Mouse (Mus musculus) heart, postnatal 14 days (tissue): Measurements from ENCODE around the gene Pear1. TPM values are rescaled to one million over a fixed set of nuclear protein-coding genes. Genes with fewer than 3 reads are reported as not detected.

Source experiments
- DNase-seq, 2 experiments: peaks; one replicate each; pipeline ENCODE4 v3.0.0; 2021 to 2022
- intact Hi-C: fragments of 180-260 bp; cut with DNase I; formaldehyde crosslinking; loops from one replicate; pipeline ENCODE4 v1.15.1; 2025
- total RNA-seq, 2 experiments: library from RNA; stranded (reverse); gene quantifications; 2 replicates each; pipeline ENCODE4 v1.2.3; 2021

Pear1 gene
- total RNA-seq, 2 experiments from 2014 or later = 25.5 to 32.4 TPM

DNA sequence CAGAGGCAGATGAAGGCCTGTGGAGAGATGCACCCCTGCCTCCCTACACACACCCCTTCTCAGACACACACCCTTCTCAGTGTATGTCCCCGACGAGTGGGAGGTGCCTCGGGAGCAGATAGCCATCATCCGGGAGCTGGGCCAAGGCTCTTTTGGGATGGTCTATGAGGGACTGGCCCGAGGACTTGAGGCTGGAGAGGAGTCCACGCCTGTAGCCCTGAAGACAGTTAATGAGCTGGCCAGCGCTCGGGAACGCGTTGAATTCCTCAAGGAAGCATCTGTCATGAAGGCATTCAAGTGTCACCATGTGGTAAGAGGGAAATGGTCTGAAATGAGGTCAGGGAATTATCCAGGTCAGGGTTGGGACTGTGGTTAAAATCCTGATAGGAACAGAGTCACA, 11.2 kb downstream of the Pear1 start:
- peak; percentile 22 to 38 for DNase-seq
- intact Hi-C loops = no loop called here

DNA sequence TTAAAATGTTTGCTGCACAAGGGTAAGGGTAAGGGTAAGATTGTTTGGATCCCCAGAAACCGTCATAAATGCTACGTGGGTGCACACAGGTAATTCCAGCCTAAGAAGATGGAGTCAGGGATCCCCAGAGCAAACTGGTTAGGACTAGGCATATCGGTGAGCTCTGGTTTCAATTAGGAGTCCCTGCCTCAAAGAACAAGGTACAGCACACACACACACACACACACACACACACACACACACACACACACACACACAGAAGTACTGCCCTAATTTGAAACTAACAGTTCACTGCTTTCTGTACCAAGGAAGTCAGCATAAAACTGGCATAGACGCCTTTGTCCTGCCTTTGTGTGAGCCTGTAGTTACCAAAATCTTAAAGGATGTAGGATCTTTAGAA, 11.7 kb downstream of the Pear1 start:
- DNase-seq = no peak
- intact Hi-C loops = no loop called here

DNA sequence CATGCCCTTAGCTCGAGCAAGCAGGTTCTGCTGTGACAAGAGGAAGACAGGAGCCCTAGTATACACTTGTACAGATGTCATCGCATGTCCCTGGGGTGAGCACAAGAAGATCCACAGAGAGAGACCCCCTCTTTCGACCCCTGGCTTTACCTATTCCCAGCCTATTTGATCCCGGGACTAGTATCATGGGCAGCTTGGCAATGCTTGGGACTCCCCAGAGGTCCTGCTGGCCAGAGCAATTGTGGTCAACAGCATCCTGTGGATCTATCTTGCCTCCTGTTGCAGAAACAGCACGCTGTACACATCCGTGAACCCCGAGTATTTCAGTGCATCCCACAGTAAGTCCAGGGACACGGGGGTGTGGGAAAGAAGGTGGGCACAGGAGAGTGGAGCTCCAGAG, 12.8 kb downstream of the Pear1 start:
- DNase-seq = no peak
- intact Hi-C loops = no loop called here

DNA sequence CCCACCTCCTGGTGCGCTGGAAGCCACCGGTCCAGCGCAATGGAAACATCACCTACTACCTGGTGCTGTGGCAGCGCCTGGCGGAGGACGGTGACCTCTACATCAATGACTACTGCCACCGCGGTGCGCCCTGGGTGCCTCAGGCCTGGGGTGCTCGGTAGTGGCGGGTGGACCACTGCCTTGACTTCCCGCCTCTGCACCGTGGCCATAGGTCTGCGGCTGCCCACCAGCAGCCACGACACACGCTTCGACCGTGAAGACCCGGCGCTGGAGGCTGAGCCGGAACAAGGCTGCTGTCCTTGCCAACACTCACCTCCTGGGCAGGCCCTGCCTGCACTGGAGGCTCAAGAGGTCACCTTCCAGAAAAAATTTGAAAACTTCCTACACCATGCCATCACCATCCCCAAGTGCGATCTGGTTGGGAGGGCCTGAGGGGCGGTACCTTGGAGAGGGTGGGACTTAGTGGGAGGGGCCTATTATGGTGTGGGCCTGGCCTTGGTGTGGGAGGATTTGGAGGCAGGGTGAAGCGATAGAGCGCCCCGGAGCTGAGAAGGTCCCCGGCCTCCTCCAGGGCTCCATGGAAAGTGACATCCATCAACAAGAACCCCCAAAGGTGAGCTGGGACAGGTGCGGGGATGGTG, 14.7 kb downstream of the Pear1 start:
- intact Hi-C loops = no loop called here
- no peak for DNase-seq

DNA sequence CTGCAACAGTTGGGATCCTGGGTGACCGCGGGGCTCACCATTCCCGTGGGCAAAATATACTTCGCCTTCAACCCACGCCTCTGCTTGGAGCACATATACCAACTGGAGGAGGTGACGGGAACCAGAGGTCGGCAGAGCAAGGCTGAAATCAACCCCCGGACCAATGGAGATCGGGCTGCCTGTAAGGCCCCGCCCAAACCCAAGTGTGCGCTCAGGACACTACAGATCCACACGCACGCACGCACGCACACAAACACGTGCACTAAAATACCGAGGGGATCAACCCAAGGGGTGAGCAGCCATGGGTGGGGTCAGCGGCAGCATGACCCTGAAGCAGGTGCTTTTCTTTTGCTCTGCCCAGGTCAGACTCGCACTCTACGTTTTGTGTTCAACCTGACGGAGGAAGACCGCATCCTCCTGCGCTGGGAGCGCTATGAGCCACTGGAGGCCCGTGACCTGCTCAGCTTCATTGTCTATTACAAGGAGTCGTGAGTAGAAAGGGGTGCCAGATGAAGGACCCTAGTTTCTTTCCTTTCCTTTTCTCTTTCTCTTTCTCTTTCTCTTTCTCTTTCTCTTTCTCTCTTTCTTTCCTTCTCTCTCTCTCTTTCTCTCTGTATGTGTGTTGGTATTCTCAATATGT, 19.9 kb downstream of the Pear1 start:
- DNase-seq = no peak
- intact Hi-C loops = no loop called here

DNA sequence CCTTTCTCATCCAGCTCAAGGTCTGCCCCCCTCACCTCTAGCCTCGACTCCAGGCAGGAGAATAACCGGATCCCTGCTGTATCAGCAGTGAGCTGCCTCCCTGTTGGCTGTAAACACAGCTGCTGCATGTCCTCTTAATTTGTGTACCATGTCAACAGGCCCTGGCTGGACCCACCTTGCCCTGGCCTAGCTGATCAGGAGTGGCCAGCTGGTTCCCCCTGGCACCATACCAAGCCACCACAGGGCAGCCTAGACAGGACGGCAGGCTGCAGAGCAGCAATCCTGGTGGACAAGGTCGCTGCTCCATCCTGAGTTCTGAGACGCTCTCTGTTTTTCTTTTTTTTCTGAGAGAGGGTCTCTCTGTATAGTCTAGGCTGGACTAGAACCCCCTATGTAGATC, 22.4 kb downstream of the Pear1 start:
- intact Hi-C loops = no loop called here
- no peak for DNase-seq

DNA sequence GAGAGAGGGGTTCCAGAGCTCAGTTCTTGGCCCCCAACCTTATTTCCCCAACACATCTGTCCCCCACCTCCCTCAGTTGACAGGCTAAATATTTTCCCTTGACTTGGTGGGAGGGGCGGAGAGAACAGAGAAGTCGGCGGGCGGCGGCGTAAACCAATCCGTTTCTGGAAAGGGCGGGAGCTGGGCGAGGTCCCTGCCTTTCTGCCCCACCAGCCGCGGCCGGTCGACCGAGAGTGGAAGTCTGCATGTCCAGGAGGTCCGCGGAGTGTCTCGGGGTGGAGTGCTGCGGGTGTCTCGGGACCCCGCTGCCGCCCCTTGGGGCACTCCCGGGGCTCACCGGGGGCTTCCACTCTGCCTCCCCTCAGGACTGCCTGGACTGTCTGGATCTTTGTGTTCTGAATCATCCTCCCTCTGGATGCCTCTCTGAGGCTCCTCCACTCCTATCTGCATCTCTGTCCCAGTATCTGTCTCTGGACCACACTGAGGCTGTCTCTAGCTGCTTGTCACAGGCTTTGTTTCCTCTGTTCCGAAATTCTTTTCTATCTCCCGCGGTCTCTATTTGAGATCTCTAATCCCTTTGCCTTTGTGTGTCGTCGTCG, 27.3 kb downstream of the Pear1 start, which contains the start of gene Insrr:
Insrr (plus strand) TSS at position 216 of the 599 bp plus-strand sequence.
- DNase-seq = peak; percentile 59 to 61

DNA sequence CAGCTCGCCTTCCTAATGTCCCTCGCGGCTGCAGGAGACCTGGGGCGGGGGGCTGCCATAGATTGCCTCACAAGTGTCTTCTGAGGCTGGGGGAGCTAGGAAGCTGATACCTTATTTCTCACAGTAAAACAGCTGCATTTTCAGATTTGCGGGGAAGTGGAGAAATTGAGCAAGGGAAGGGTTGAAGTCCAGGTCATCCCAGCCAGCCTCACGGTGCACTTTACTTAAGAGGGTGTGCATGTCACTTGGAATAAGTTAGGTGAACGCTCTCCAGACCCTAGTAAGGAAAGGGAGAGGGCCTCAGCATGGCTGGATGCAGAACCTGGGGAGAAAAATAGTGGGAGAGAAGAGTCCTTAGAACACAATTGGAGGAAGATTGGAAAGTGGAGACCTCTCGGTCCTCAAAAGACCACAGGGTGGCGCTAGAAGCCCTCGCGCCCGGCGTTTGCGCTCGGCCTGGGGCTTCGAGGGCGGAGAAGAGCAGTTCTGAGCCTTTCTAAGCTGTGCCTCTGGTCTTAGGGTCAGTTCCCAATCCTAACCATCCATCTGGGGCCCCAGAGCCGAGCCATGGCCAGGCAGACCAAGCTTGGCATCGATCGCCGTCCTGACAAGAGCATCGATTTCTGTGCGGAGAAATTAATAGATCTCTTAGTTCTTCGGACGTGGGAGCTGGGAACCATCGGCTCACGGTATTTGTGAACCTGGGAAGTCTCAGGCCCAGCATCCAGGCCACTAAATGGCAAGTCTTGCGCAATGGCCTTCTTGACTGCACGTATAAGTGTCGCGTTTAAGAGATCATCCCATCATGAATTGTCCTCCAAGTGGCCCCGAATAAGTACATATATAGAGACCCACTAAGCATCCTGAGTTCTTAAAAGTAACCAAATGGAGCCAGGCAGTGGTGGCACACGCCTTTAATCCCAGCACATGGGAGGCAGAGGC, 28.5 kb downstream of the Pear1 start:
- DNase-seq = peak; percentile 72 to 86
- intact Hi-C loops = loop anchor here (1.0 to 10.0 kb wide), 4 partner anchors 21 to 139 kb away; partner anchors contain the start of genes Isg20l2 and Rrnad1

More for the DNA sequence above, 27.3 kb downstream of the Pear1 start, which contains the start of gene Insrr:
- intact Hi-C loops = loop anchor here (5.0 to 10.0 kb wide), 2 partner anchors 40 to 138 kb away; partner anchors contain the start of genes Isg20l2 and Rrnad1

DNA sequence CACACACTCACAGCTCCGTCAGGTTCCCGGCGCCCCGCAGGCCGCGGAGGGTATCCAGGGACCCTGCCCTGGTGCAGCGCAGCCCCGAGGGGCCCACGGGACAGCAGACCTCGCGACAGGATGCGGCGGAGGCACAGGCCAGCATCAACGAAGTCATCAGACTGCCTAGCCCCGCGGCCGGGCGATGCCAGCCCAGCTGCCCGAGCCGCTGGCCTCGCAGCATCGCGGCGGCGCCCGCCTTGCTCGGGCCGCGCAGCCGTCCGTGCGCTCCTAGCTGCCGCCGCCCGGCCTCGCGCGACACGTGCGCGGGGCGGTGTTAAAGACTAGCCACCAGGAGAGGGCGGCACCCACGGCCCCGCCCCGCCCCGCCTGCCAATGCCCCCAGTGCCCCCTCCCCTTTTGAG, 29.2 kb downstream of the Pear1 start, which contains the start of gene Ntrk1:
Ntrk1 (minus strand) TSS at position 241 of the 404 bp plus-strand sequence.
- DNase-seq = no peak
- intact Hi-C loops = loop anchor here (1.0 to 10.0 kb wide), 4 partner anchors 21 to 140 kb away; partner anchors contain the start of genes Isg20l2 and Rrnad1

DNA sequence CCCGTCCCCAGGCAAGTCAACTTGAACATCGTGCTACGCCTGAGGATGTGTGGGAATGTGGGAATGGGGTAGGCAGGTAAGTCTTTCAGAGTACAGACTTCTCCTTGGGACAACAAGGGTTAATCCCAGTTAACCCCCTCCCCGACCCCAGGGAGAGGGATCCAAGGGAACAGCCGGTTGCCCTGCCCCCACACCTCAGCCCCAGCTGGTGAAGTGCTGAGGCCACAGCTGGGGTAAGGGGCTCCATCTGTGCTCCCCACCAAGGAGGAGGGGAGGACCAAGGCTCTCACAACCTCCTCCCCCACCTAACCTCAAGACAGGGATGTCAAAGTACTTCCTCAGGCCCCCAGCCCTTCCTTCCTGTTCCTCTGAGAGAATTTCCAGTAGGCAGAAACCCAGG, 34.3 kb downstream of the Pear1 start:
- intact Hi-C loops = loop anchor here (10.0 kb wide), 1 partner anchor 145 kb away; the partner anchor contains the start of genes Isg20l2 and Rrnad1
- DNase-seq = no peak

DNA sequence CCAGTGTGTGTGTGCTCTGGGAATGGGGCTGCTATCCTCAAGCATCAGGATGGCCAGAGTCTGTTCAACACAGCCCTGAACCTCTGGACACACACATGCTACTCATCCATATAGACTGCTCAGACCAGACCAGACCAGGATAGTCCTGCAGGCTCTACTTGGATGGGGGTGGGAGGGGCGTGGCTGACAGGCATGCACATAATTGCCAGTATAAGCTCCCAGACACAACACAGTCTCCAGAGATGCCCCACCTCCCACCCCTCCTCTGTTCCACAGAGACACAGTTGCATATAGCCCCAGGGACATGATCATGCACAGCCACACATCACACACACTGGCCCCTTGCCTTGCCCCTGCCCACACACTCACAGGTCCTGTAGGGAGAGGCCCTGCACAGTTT, 34.9 kb downstream of the Pear1 start:
- DNase-seq = no peak
- intact Hi-C loops = no loop called here

DNA sequence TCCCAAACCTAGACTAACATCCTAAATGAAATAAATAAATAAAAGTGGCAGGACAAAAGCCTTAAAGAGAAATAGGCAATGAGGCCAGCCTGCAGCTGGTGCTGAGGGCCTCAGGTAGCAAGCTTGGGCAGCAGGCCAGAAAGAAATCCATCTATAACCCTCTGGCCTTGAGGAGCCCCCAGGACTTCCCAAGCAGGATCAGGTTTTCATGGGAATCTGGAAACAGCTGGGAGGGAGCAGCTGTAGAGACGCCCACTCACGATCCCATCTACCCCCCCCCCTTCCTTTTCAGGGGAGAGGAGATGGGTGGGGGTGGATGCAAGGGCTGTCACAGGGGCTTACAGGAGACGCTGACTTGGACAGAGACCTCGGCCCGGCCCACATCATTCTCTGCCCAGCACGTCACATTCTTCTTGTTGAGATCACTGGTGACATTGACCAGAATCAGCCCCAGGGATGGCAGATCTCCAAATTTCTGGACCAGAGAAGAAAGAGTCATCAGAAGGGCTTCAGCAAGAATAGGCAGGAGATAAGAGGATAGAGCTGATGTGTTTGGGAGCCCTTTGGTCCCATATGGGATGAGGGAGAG, 38.4 kb downstream of the Pear1 start:
- intact Hi-C loops = no loop called here
- DNase-seq = peak in 1 of 2 experiments; percentile 39

DNA sequence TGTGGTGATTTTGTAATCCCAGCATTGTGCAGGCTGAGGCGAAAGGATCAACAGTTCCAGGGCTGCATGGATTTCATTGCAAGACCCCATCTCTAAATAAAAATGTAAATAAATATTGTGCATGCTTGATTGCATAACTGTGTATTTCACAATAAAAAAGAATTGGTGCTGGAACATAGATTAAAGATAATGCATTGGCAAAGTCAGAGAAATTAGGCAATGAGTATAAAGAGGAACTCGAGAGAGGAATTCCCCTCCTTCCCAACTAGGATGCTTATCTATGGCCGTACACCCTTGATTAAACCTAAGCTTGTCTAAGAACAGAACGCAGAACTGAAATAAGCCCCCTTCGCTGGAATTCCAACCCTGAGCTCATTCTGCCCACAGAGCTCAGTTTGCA, 39.0 kb downstream of the Pear1 start:
- DNase-seq = no peak
- intact Hi-C loops = no loop called here

DNA sequence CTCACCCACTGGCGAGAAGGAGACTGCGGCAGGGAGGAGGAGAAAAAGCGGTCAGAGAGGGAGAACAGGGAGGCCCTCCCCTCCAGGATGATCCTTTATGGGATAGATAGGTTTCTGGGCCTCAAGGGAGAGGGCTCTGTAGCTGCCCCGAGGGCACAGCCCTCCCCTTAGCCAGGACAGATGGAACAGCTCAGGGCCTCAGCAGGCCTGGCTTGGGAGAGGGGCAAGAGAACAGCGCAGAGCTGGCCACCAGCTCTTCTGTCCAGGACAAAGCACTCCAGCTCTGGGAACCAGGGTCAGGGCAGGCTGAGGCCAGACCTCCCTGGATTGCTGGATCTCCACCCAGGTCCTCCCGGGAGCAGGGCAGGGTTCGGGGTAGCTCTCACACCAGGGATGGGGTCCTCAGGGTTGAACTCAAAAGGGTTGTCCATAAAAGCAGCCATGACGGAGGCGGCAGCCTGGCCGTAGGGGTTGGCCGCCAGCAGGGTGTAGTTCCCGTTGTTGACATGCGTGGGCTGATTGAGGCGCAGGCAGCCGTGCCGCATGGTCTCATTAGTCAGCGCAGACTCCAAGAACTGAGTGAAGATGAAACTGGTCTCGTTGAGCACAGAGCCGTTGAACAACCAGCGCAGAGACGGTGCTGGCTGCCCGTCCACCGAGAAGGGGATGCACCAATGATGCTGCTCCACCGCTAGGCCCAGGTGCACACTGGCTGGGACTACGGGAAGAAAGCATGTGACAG, 40.7 kb downstream of the Pear1 start:
- peak in 1 of 2 experiments; percentile 28 for DNase-seq
- intact Hi-C loops = no loop called here

DNA sequence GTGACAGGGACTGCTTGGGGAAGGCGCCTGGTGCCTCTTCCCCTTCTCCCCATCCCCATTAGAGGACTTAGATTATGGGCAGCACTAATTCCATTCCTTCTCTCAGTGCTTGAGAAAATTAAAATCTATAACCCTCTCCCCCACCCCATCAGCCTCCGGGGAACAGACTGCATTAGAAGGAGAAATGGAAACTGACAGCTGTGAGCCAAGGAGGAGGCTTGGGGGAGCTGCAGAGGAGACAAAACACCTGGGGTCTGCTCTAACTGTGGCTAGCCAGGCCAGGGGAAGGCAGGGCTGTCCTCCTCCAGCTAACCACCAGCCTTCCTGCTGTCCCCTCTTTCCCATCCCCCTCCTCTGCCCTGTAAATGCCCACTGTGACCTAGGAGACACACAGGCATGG, 45.0 kb downstream of the Pear1 start:
- intact Hi-C loops = no loop called here
- DNase-seq = no peak

DNA sequence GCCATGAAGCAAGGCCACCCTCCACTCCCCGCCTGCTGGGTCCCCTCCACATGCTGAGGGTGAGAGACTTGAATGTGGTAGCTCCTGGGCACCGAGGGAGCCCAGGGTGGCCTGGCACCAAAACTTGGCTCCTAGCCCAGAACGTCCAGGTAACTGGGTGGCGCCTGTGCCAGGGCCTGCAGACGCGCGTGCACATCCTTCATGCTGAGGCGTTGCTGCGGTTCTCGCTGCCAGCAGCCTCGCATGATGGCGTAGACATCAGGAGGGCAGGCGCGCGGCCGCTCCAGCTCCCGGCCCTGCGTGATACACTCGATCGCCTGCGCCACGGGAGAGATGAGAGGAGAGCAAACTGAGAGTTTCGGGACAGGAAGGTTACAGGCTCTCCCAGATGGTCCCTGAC, 45.8 kb downstream of the Pear1 start:
- DNase-seq = no peak
- intact Hi-C loops = no loop called here

DNA sequence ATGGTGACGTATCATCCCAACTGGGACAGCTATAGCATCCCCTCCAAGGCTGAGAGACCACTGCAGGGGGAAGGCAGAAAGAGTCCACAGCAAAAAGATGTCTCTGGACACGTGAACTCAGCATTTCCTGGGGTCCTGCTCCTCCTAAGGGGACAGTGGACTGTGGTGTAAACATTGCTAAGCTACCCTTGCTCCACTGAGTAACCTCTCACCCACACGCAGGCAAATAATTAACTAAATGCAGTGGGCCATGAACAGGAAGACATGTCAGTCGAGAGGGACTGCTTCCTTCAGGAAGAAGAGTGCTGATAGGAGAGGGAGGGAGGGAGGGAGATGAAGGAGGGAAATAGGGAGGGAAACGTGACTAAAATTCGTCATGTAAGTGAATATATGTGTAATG, 53.0 kb downstream of the Pear1 start:
- intact Hi-C loops = loop anchor here (2.0 to 5.0 kb wide), 3 partner anchors 16 to 86 kb away; no protein-coding TSS in a partner anchor
- DNase-seq = no peak

DNA sequence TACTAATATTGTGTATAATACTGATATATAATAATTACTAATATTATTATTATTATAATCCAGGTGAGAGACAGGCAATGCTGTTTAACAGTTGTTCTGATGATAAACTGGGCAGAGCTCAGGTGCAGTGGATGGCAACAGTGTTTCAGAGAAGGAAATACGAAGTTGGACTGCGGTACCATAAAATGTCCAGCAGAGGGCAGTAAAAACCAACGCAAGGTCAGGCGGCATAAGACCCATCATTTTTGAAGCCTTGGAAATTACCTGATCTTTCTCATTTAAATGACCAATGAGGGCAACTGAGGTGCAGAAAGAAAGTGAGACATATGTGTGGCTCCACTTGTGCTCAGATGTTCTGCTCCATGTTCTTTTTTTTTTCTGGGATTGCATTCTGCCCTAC, 53.8 kb downstream of the Pear1 start:
- intact Hi-C loops = loop anchor here (1.0 to 5.0 kb wide), 4 partner anchors 15 to 87 kb away; no protein-coding TSS in a partner anchor
- peak in 1 of 2 experiments; percentile 71 for DNase-seq

DNA sequence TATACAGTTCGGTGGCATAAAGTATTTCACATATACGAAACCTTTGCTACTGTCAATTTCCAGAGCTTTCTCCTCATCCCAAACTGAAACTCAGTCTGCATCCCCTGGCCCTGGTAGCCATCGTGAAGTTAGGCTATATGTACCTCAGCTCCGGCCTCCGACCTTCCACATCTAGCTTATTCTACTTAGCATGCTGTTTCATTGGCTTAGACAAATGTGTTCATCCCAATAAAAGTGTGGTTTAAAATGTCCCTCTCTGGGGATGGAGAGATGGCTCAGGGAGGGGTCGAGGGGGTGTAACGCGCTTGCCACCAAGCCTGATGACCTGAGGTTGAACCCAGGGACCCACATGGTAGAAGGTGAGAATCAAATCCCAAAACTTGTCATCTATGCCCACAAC, 54.6 kb downstream of the Pear1 start:
- no peak for DNase-seq
- intact Hi-C loops = no loop called here
